Mouse (Mus musculus): Measurements from ENCODE around the gene Gm43738. TPM values are rescaled to one million over a fixed set of nuclear protein-coding genes. Genes with fewer than 3 reads are reported as not detected.
"Not testable (repeated sequence)": the region's sequence is repeated elsewhere in the genome, so short reads cannot be mapped to it uniquely, and the experiment has no call there.

Gm43738 gene
- total RNA-seq, 2 experiments from 2014 or later, result 0.17 TPM; not detected in 1

- no peak for DNase-seq
Observed at GRCm38 (mm10) chr3:89102495-89103290, 1.8 kb upstream of the Gm43738 start.

GRCm38 (mm10) chr3:89101812-89102494, 1.1 kb upstream of the Gm43738 start, which contains the start of gene Fdps:
Gene Fdps (minus strand): TSS chr3:89101959.
- peak; percentile 96 for DNase-seq

GRCm38 (mm10) chr3:89101459-89101811, 536 bp upstream of the Gm43738 start:
- no peak for DNase-seq

GRCm38 (mm10) chr3:89094021-89094420, 6.9 kb downstream of the Gm43738 start:
- DNase-seq, result no peak

GRCm38 (mm10) chr3:89093175-89093574, 7.7 kb downstream of the Gm43738 start, which contains the start of gene Rusc1:
Gene Rusc1 (minus strand): TSS chr3:89093311.
- DNase-seq, result peak; percentile 93 to 94

GRCm38 (mm10) chr3:89092509-89093090, 8.3 kb downstream of the Gm43738 start:
- no peak for DNase-seq

- no peak for DNase-seq
Observed at GRCm38 (mm10) chr3:89091811-89092508, 8.9 kb downstream of the Gm43738 start.

GRCm38 (mm10) chr3:89090694-89091655, 9.9 kb downstream of the Gm43738 start:
- peak; percentile 91 to 92 for DNase-seq

- peak; percentile 91 to 94 for DNase-seq
Observed at GRCm38 (mm10) chr3:89089882-89090591, 10.9 kb downstream of the Gm43738 start.

- DNase-seq, result no peak
Observed at GRCm38 (mm10) chr3:89088974-89089373, 11.9 kb downstream of the Gm43738 start.

GRCm38 (mm10) chr3:89087338-89088110, 13.4 kb downstream of the Gm43738 start:
- DNase-seq, result peak; percentile 82 to 88

GRCm38 (mm10) chr3:89084654-89085190, 16.2 kb downstream of the Gm43738 start:
- DNase-seq, result no peak

- no peak for DNase-seq
Observed at GRCm38 (mm10) chr3:89084133-89084532, 16.8 kb downstream of the Gm43738 start.

- not testable (repeated sequence) for DNase-seq
Observed at GRCm38 (mm10) chr3:89082287-89082686, 18.6 kb downstream of the Gm43738 start.

- DNase-seq, result no peak
Observed at GRCm38 (mm10) chr3:89077383-89077782, 23.5 kb downstream of the Gm43738 start.

GRCm38 (mm10) chr3:89067265-89067664, 33.6 kb downstream of the Gm43738 start:
- no peak for DNase-seq

GRCm38 (mm10) chr3:89061696-89062095, 39.2 kb downstream of the Gm43738 start:
- peak; percentile 9 to 11 for DNase-seq

GRCm38 (mm10) chr3:89058783-89059182, 42.1 kb downstream of the Gm43738 start:
- DNase-seq, result peak; percentile 23 to 33

- no peak for DNase-seq
Observed at GRCm38 (mm10) chr3:89058361-89058760, 42.5 kb downstream of the Gm43738 start.

Measured in adrenal gland, postnatal 36 days (tissue).